Mouse (Mus musculus): ENCODE results near the gene Chrdl2. TPM values are rescaled to one million over a fixed set of nuclear protein-coding genes. Genes with fewer than 3 reads are reported as not detected.
"Not testable (repeated sequence)": the region's sequence is repeated elsewhere in the genome, so short reads cannot be mapped to it uniquely, and the experiment has no call there.

Chrdl2 gene
- polyA plus RNA-seq, 1 experiment: 0.87 TPM

DNA sequence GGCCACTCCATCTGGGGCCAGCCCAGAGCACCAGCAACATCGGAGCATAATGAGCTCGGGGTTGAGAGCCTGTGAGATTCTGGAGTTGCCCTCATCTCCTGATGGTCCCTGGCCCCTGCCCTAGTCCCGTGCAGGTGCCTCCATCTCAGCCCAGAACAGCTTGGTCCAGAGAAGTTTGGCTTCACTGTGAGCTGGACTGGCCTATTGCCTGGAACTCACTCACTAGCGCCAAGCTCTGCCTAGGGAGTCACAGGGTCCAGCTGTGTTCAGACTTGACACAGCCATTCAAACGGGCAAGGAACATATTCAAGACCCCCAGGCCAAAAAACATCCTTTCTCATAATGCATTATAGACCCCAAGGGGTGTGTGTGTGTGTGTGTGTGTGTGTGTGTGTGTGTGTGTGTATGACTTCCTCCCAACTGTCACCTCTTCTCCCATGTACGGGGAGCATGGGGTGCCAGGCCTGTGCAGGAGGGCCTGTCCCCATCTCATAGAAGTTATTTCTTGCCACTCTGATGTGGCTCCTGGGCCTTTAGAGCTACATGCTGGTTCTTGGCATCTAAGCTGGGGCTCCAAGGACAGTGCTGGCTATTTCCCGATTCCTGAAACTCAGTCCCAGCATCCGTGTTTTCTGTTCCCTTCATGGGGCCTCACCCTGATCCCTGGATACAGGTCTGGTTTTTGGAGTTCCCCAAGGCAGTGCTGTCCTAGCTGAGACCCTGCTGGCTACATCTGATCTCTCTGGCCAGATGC, 25.2 kb downstream of the Chrdl2 start:
- no peak for DNase-seq (ENCODE audit: low read depth, low spot score)
- 73% methylated on average over 8 of the region's 8 CpGs for WGBS

DNA sequence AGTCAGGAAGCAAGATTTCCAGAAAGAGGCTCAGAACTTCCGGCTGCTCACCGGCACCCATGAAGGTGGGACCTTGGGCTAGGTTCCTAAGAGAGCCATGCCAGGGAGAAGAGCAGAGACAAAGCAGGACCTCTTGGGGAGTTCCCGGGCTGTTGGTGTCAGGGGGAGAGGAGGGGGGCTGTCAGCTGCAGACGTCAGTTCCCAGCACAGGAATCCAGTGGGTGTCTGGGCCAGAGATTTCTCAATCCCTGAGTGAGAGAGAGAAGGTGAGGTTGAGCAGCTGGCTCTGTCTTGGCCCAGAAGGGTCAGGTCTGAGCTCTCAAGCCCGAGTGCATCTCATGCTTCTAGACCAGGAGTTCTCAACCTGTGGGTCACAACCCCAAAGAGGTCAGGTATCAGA, 27.7 kb downstream of the Chrdl2 start:
- 53% methylated on average over 5 of the region's 5 CpGs for WGBS
- DNase-seq (ENCODE audit: low read depth, low spot score): no peak

GRCm38 (mm10) chr7:100034815-100035463, 29.0 kb downstream of the Chrdl2 start:
- WGBS: 71% methylated on average over 11 of the region's 11 CpGs
- DNase-seq (ENCODE audit: low read depth, low spot score): no peak

DNA sequence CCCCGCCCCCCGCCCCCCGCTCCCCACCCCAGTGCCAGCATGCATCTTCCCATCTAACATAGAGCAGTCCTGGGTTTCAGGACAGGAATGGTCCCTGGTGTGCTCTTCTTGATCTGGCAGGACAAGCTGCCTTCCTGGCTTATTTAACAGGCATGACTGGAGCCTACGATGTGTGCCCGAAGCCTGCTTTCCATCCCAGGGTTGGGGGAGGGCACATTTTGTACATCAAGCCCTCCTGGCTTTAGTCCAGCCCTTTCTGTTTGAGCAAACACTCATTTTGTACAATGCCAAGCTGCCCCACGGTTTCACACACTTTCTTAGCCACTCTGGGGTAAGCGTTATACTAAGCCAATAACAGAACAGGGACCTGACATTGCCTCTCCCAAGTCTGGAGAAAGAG, 30.1 kb downstream of the Chrdl2 start:
- no peak for DNase-seq (ENCODE audit: low read depth, low spot score)
- WGBS: 71% methylated on average over 7 of the region's 7 CpGs

DNA sequence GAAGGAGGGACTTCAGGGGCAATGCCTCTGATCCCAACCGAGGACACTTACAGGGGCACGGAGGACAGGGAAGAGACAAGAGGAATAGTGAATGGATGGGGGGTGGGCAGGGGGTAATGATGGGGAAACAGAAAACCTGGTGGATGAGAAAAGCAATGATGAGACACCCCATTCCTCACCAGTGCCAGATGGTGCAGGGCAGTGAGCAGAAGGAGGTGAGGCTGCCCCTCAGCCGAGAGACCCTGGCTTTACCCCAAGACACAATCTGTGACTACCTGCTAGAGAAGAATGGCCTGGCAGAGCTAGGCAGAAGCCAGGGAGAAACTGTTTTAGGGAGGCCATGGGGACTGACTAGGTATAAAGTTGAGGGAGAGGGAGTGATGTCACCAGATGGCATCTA, 30.5 kb downstream of the Chrdl2 start:
- no peak for DNase-seq (ENCODE audit: low read depth, low spot score)
- WGBS: 75% methylated on average over 3 of the region's 3 CpGs

DNA sequence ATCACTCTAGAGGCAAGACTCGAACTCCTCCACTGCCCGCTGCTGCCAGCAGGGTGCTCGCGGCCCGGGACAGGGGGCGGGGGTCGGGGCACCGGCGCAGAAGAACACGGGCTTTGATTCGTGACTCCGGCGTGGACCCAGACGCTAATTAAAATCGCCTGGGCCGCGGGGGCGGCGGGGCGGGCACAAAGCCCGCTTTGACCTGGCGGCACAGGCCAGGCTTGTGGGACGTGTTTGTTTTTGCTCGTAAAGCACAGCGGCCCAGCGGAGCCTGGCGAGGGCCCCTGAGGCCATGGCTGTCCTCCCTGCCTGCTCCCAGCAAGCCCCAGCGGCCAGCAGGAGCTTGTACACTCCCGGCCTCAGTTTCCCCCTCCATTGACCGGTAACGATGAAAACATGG, 36.1 kb downstream of the Chrdl2 start:
- 18% methylated on average over 31 of the region's 31 CpGs for WGBS
- no peak for DNase-seq (ENCODE audit: low read depth, low spot score)

DNA sequence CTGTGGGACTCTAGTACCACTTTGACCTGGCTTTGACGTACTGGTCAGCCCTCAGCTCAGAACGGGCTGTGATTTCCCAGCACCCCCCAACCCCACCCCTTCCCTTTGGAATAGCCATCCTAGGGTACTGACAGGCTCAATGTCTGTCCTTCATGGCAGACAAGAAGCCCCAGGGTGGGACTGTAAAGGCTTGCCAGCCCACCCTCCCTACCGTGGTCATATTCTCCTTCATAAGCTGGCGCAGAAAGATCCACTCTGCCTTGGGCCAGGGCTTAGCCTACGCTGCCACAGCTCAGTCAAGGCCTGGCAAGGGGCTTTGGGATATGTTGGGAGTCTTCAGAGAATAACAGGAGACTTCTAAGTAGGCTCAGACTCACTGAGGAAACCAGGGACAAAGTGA, 37.1 kb downstream of the Chrdl2 start:
- no peak for DNase-seq (ENCODE audit: low read depth, low spot score)
- 88% methylated on average over 5 of the region's 5 CpGs for WGBS

DNA sequence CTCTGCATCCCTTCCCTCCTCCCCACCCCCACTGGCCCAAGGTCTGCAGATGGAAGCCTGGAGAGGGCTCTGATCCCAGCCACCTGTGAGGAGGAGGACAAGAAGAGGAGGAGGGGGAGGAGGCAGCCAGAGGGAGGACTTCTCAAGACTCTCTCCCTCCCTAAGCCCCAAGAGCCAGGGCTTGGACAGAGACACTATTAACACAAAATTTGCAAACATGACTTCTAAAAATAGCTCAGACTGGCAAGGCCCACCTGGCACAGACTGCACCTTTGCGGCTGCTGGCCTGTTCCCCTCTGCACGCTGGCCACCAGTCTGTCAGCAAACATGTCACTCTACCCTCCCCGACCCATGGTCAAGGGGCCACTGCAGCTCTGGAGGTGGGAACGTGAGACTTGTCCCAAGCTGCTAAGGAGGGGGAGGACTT, 37.6 kb downstream of the Chrdl2 start:
- WGBS: 26% methylated on average over 4 of the region's 4 CpGs
- DNase-seq (ENCODE audit: low read depth, low spot score): no peak

GRCm38 (mm10) chr7:100046486-100046885, 40.5 kb downstream of the Chrdl2 start:
- DNase-seq (ENCODE audit: low read depth, low spot score): no peak
- WGBS: 54% methylated on average over 2 of the region's 2 CpGs

- DNase-seq (ENCODE audit: low read depth, low spot score): no peak
These were observed 45.9 kb downstream of the Chrdl2 start for GRCm38 (mm10) chr7:100051904-100052303.

GRCm38 (mm10) chr7:100052991-100053390, 47.0 kb downstream of the Chrdl2 start:
- WGBS: 76% methylated on average over 2 of the region's 2 CpGs
- not testable (repeated sequence) for DNase-seq (ENCODE audit: low read depth, low spot score)

More at GRCm38 (mm10) chr7:100051904-100052303, 45.9 kb downstream of the Chrdl2 start:
- 54% methylated on average over 4 of the region's 4 CpGs for WGBS

- 25% methylated on average over 2 of the region's 2 CpGs for WGBS
- DNase-seq (ENCODE audit: low read depth, low spot score): peak; percentile 8
These were observed 68.0 kb downstream of the Chrdl2 start for GRCm38 (mm10) chr7:100073959-100074358.

DNA sequence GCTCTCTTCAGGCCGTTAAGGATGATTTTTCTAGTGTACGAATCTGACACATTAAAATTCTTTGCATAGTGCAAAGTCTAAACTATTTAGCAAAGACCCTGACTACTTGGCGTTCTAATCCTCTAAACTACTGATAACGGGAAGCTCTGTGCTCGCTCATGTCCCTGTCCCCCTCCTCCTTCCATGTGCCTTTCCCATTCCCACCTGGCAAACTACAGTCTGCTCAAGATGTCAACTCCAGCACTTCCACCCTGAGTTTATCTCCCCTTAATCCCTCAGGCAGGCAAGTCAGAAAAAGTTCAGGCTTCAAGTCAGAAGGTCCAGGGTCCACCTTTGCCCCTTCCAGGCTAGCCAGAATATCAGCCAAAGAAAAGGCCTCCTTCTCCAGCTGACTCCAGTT, 70.3 kb downstream of the Chrdl2 start:
- no peak for DNase-seq (ENCODE audit: low read depth, low spot score)
- WGBS: 62% methylated on average over 5 of the region's 5 CpGs

DNA sequence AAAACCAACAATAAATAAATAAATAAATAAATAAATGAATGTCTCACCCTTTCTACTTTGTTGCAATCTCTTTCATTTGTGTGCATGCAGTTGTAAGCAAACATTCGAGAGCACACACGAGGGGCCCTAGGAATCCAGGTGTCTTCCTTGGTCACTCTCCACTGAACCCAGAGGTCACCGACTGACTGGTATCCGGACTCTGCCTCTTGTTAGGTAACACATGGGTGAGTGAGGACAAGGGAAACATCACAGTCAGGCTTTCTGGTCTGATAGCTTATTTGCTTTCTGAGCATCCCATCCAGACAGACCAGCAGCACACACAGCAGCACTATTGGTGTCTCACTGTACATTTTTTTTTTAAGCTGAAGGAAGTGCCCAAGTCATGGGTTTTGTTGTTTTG, 71.1 kb downstream of the Chrdl2 start:
- WGBS: 89% methylated on average over 4 of the region's 4 CpGs
- DNase-seq (ENCODE audit: low read depth, low spot score): no peak

DNA sequence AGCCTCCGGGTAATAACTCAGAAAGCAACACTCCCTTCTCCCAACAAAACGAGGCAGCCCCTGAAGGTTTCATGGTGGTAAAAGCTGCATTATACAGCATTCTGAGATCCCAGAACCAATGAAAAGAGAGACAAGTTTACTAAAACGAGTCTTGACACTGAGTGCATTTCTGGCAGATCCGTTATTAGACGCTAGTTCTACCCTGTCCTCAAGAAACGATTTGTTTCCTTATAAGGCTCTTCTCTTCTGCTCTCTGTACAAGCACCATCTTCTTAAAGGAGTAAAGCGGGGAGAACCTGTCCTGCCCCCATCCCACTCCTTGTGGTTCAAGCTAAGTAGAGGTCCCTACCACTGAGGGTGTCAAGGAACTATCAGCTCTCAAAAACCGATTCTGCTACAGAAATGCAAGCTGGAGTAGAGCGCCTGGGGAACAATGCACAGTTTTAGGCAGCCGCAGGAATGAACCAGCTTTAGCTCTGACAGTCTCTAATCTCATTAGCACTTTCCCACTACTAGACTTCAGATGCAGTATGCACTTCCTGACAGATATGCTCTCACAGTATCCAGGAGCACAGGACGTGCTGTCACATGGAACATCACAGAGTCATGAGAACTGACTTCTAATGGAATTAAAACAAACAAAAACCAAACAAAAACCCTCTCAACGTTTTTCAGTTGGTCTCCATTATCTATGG, 74.3 kb downstream of the Chrdl2 start:
- WGBS: 72% methylated on average over 12 of the region's 12 CpGs
- no peak for DNase-seq (ENCODE audit: low read depth, low spot score)

DNA sequence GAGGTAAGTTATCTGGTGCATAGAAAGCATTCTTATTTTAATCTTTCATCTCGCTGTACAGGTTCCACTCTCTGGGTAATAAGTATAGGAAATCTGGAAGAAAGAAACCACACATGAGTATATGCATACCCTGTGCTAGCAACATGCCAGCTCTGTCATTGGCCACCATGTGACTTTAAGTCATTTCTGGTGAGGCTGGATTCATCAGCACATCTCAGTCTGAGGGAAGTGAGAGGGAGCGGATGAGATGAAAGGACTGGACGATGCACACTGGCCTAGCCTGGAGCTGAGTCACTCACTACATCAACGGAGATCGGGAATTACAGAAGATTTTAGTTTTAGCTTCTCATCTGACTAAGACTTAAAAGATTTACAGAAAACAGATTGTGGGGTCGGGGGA, 76.9 kb downstream of the Chrdl2 start:
- 88% methylated on average over 6 of the region's 6 CpGs for WGBS
- no peak for DNase-seq (ENCODE audit: low read depth, low spot score)

DNA sequence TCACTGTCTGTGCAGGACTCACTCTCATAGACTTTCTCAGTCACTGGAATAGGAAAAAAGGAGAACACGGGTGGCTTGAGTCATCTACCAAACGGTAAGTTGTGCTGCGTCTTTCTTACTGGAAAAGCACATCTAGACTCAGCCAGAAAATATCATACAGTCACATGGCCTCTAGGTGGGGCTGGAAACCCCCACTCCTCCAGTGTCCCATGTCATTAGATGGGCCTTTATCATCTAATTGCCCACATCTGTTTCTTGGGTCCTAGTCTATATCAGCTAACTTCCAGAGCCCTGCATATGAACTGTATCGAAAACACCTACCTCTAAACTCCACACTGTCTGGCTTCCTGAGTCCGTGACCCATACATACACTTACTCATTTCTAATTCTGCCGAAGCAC, 77.8 kb downstream of the Chrdl2 start:
- DNase-seq (ENCODE audit: low read depth, low spot score): no peak
- 88% methylated on average over 6 of the region's 6 CpGs for WGBS

All from large intestine, adult 2 months (tissue).